Mouse (Mus musculus): Measurements from ENCODE around the gene Gm7544. TPM values are rescaled to one million over a fixed set of nuclear protein-coding genes. Genes with fewer than 3 reads are reported as not detected.
"Not testable (repeated sequence)": the region's sequence is repeated elsewhere in the genome, so short reads cannot be mapped to it uniquely, and the experiment has no call there.

The Gm7544 gene
- polyA plus RNA-seq, 1 experiment, result not detected

- DNase-seq (ENCODE audit: low read depth), result no peak
- TF ChIP-seq POLR2A (IDR thresholded peaks at IDR 0.05; ENCODE audit: borderline replicate concordance, extremely low read depth, insufficient read depth, insufficient read length, poor library complexity, severe bottlenecking), result no peak
- TF ChIP-seq CTCF (IDR thresholded peaks at IDR 0.05; ENCODE audit: borderline replicate concordance, extremely low read depth, insufficient read depth, insufficient read length), result no peak
Observed at GRCm38 (mm10) chr1:82972046-82972445, 16.2 kb upstream of the Gm7544 start.

- TF ChIP-seq POLR2A (IDR thresholded peaks at IDR 0.05; ENCODE audit: borderline replicate concordance, extremely low read depth, insufficient read depth, insufficient read length, poor library complexity, severe bottlenecking) (no peak), CTCF (IDR thresholded peaks at IDR 0.05; ENCODE audit: borderline replicate concordance, extremely low read depth, insufficient read depth, insufficient read length) (no peak)
- DNase-seq (ENCODE audit: low read depth), result no peak
Observed at GRCm38 (mm10) chr1:82966413-82966812, 10.6 kb upstream of the Gm7544 start.

GRCm38 (mm10) chr1:82959870-82960385 lies 4.1 kb upstream of the Gm7544 start, which contains the start of gene Gm47955:
Gene Gm47955, plus strand, starts transcription at chr1:82960286.
- no peak for DNase-seq (ENCODE audit: low read depth)
- no peak for TF ChIP-seq POLR2A (IDR thresholded peaks at IDR 0.05; ENCODE audit: borderline replicate concordance, extremely low read depth, insufficient read depth, insufficient read length, poor library complexity, severe bottlenecking)
- no peak for TF ChIP-seq CTCF (IDR thresholded peaks at IDR 0.05; ENCODE audit: borderline replicate concordance, extremely low read depth, insufficient read depth, insufficient read length)

- TF ChIP-seq CTCF (IDR thresholded peaks at IDR 0.05; ENCODE audit: borderline replicate concordance, extremely low read depth, insufficient read depth, insufficient read length) (no peak), POLR2A (IDR thresholded peaks at IDR 0.05; ENCODE audit: borderline replicate concordance, extremely low read depth, insufficient read depth, insufficient read length, poor library complexity, severe bottlenecking) (no peak)
- no peak for DNase-seq (ENCODE audit: low read depth)
Observed at GRCm38 (mm10) chr1:82948601-82949000, 7.2 kb downstream of the Gm7544 start.

GRCm38 (mm10) chr1:82946029-82946428 lies 9.8 kb downstream of the Gm7544 start:
- not testable (repeated sequence) for DNase-seq (ENCODE audit: low read depth)

GRCm38 (mm10) chr1:82943295-82943694 lies 12.5 kb downstream of the Gm7544 start, which contains the start of gene A030003K21Rik:
Gene A030003K21Rik, minus strand, starts transcription at chr1:82943388.
- DNase-seq (ENCODE audit: low read depth), result not testable (repeated sequence)

- not testable (repeated sequence) for DNase-seq (ENCODE audit: low read depth)
Observed at GRCm38 (mm10) chr1:82942505-82942904, 13.3 kb downstream of the Gm7544 start.

GRCm38 (mm10) chr1:82938666-82939065 lies 17.1 kb downstream of the Gm7544 start:
- no peak for TF ChIP-seq POLR2A (IDR thresholded peaks at IDR 0.05; ENCODE audit: borderline replicate concordance, extremely low read depth, insufficient read depth, insufficient read length, poor library complexity, severe bottlenecking)
- no peak for DNase-seq (ENCODE audit: low read depth)

- DNase-seq (ENCODE audit: low read depth), result not testable (repeated sequence)
Observed at GRCm38 (mm10) chr1:82931326-82931725, 24.5 kb downstream of the Gm7544 start, which contains the start of gene Gm6217. Gene Gm6217, minus strand, starts transcription at chr1:82931399.

- DNase-seq (ENCODE audit: low read depth), result not testable (repeated sequence)
Observed at GRCm38 (mm10) chr1:82930558-82930957, 25.3 kb downstream of the Gm7544 start.

GRCm38 (mm10) chr1:82924650-82925049 lies 31.2 kb downstream of the Gm7544 start, which contains the start of gene A030014E15Rik:
Gene A030014E15Rik, plus strand, starts transcription at chr1:82924917.
- TF ChIP-seq CTCF (IDR thresholded peaks at IDR 0.05; ENCODE audit: borderline replicate concordance, extremely low read depth, insufficient read depth, insufficient read length), result no peak
- TF ChIP-seq POLR2A (IDR thresholded peaks at IDR 0.05; ENCODE audit: borderline replicate concordance, extremely low read depth, insufficient read depth, insufficient read length, poor library complexity, severe bottlenecking), result no peak
- DNase-seq (ENCODE audit: low read depth), result peak; percentile 7

- DNase-seq (ENCODE audit: low read depth), result not testable (repeated sequence)
Observed at GRCm38 (mm10) chr1:82913434-82913833, 42.4 kb downstream of the Gm7544 start.

- no peak for TF ChIP-seq POLR2A (IDR thresholded peaks at IDR 0.05; ENCODE audit: borderline replicate concordance, extremely low read depth, insufficient read depth, insufficient read length, poor library complexity, severe bottlenecking)
- TF ChIP-seq CTCF (IDR thresholded peaks at IDR 0.05; ENCODE audit: borderline replicate concordance, extremely low read depth, insufficient read depth, insufficient read length), result no peak
- no peak for DNase-seq (ENCODE audit: low read depth)
Observed at GRCm38 (mm10) chr1:82913025-82913424, 42.8 kb downstream of the Gm7544 start, which contains the start of gene A030005L19Rik. Gene A030005L19Rik, plus strand, starts transcription at chr1:82913325.

- TF ChIP-seq CTCF (IDR thresholded peaks at IDR 0.05; ENCODE audit: borderline replicate concordance, extremely low read depth, insufficient read depth, insufficient read length) (no peak), POLR2A (IDR thresholded peaks at IDR 0.05; ENCODE audit: borderline replicate concordance, extremely low read depth, insufficient read depth, insufficient read length, poor library complexity, severe bottlenecking) (no peak)
- peak; percentile 42 for DNase-seq (ENCODE audit: low read depth)
Observed at GRCm38 (mm10) chr1:82905886-82906285, 49.9 kb downstream of the Gm7544 start.

Other genes starting within 250 kb of the Gm7544 start
- 299 and 302 TPM in 2 replicates for gene Mff, start 231.1 kb downstream of the Gm7544 start, polyA plus RNA-seq (2012; rRNA removed)
- not detected in 2 replicates for gene Tm4sf20, start 187.6 kb downstream of the Gm7544 start, polyA plus RNA-seq (2012; rRNA removed)
- not detected in 2 replicates for gene Gm47791, start 184.8 kb downstream of the Gm7544 start, polyA plus RNA-seq (2012; rRNA removed)
- 52.6 and 55.4 TPM in 2 replicates for gene Agfg1, start 116.5 kb downstream of the Gm7544 start, polyA plus RNA-seq (2012; rRNA removed)
- 2.2 and 3.0 TPM in 2 replicates for gene A030005L19Rik, start 42.7 kb downstream of the Gm7544 start, polyA plus RNA-seq (2012; rRNA removed)
- 0.24 TPM in 1 of 2 replicates, not detected in the other for gene A030014E15Rik, start 31.1 kb downstream of the Gm7544 start, polyA plus RNA-seq (2012; rRNA removed)
- gene Gm6217, start 24.6 kb downstream of the Gm7544 start, polyA plus RNA-seq (2012; rRNA removed), result not detected in 2 replicates
- gene A030003K21Rik, start 12.6 kb downstream of the Gm7544 start, polyA plus RNA-seq (2012; rRNA removed), result not detected in 2 replicates
- gene Gm47955, start 4.3 kb upstream of the Gm7544 start, polyA plus RNA-seq (2012; rRNA removed), result not detected in 2 replicates
- gene Gm47959, start 44.5 kb upstream of the Gm7544 start, polyA plus RNA-seq (2012; rRNA removed), result not detected in 2 replicates
- 1.00 and 1.1 TPM in 2 replicates for gene Slc19a3, start 82.4 kb upstream of the Gm7544 start, polyA plus RNA-seq (2012; rRNA removed)
- gene Krtap28-10, start 86.5 kb upstream of the Gm7544 start, polyA plus RNA-seq (2012; rRNA removed), result not detected in 2 replicates
- not detected in 2 replicates for gene Gm47969, start 88.9 kb upstream of the Gm7544 start, polyA plus RNA-seq (2012; rRNA removed)
- not detected in 2 replicates for gene A030005K14Rik, start 103.4 kb upstream of the Gm7544 start, polyA plus RNA-seq (2012; rRNA removed)
- not detected in 2 replicates for gene Krtap28-13, start 104.9 kb upstream of the Gm7544 start, polyA plus RNA-seq (2012; rRNA removed)
- gene Ccl20, start 160.8 kb upstream of the Gm7544 start, polyA plus RNA-seq (2012; rRNA removed), result 0.11 TPM in 1 of 2 replicates, not detected in the other
- gene Daw1, start 203.7 kb upstream of the Gm7544 start, polyA plus RNA-seq (2012; rRNA removed), result 2.3 and 2.8 TPM in 2 replicates